In genomic region chr6:144151075-144151474, GRCm38 (mm10) we compare ENCODE assay signal across 13 mouse cellular contexts.
A peak's percentile ranks its signal among the peaks of the same experiment; 100 is the strongest.
DNase-seq lines count a peak whose midpoint lies in the region; ATAC-seq lines count a peak whose summit lies in the region.
"Had no signal": no experiment of that assay in that cellular context is flagged by ENCODE, and none has a peak within 500 bp of the region (broad histone marks: within the 10 kb centered on the region; RNA-seq: fewer than 3 reads in every experiment).

No protein-coding gene starts in this region.

- H3K4me1 ChIP-seq in liver, embryonic 13.5 days (replicated peaks), result peaks cover 12% of the 10 kb centered on the region
- H3K4me1 ChIP-seq in hindbrain, embryonic 13.5 days (replicated peaks), result peaks cover 20% of the 10 kb centered on the region
- H3K4me1 ChIP-seq in neural tube, embryonic 15.5 days, result peaks cover 17% of the 10 kb centered on the region
- H3K4me1 ChIP-seq: heart, embryonic 15.5 days had no signal

- peak; percentile 46; the same call in 1 of the 2 replicates for ATAC-seq in liver, embryonic 13.5 days (ENCODE audit: low read depth)
- ATAC-seq in hindbrain, embryonic 13.5 days (ENCODE audit: low FRiP score), result no peak
- 0 out of 2 replicates have a peak, but pooled peaks have one; percentile 31 for ATAC-seq in neural tube, embryonic 15.5 days (ENCODE audit: low FRiP score)
- ATAC-seq: intestine, postnatal 0 days had no signal

- WGBS in liver, embryonic 13.5 days (ENCODE audit: insufficient replicate concordance), result 53% methylated on average over 10 of the region's 10 CpGs
- 34% methylated on average over 10 of the region's 10 CpGs for WGBS in hindbrain, embryonic 13.5 days
- WGBS in neural tube, embryonic 15.5 days, result 29% methylated on average over 10 of the region's 10 CpGs

- H3K36me3 ChIP-seq in liver, embryonic 13.5 days, result no peaks in the 10 kb centered on the region
- H3K36me3 ChIP-seq in hindbrain, embryonic 13.5 days, result no peaks in the 10 kb centered on the region
- H3K36me3 ChIP-seq in neural tube, embryonic 15.5 days, result no peaks in the 10 kb centered on the region
- H3K36me3 ChIP-seq: heart, embryonic 15.5 days had no signal

- DNase-seq in adrenal gland, adult 8-10 months, result peak; percentile 2
- no peak for DNase-seq in adrenal gland, postnatal 25 days
- no peak for DNase-seq in liver, embryonic 13.5 days
- no peak for DNase-seq in liver
- no peak for DNase-seq in gastrocnemius, adult 18-20 months (ENCODE audit: low spot score)
- no peak for DNase-seq in thymus, postnatal 14 days
- DNase-seq: gastrocnemius, postnatal 36 days; lung, embryonic 14.5 days; thymus, adult 2 months had no signal

- H3K9ac ChIP-seq in liver, embryonic 13.5 days, result no peak overlapping the region
- no peak overlapping the region for H3K9ac ChIP-seq in hindbrain, embryonic 13.5 days
- H3K9ac ChIP-seq in neural tube, embryonic 15.5 days (replicated peaks), result no peak overlapping the region
- H3K9ac ChIP-seq: heart, embryonic 15.5 days; lung, embryonic 14.5 days had no signal

- H3K27ac ChIP-seq in liver, embryonic 13.5 days, result no peak overlapping the region
- H3K27ac ChIP-seq in hindbrain, embryonic 13.5 days, result peak overlapping the region; percentile 44; the same call in 1 of the 2 replicates
- no peak overlapping the region for H3K27ac ChIP-seq in neural tube, embryonic 15.5 days (replicated peaks)
- H3K27ac ChIP-seq: heart, embryonic 15.5 days had no signal

- H3K4me3 ChIP-seq in liver, embryonic 13.5 days (replicated peaks), result no peak overlapping the region
- H3K4me3 ChIP-seq in hindbrain, embryonic 13.5 days, result no peak overlapping the region
- H3K4me3 ChIP-seq in neural tube, embryonic 15.5 days (replicated peaks), result no peak overlapping the region
- H3K4me3 ChIP-seq: heart, embryonic 15.5 days had no signal

- H3K9me3 ChIP-seq in liver, embryonic 13.5 days (replicated peaks), result no peaks in the 10 kb centered on the region; the same call in 1 of the 2 replicates
- no peaks in the 10 kb centered on the region for H3K9me3 ChIP-seq in hindbrain, embryonic 13.5 days
- H3K9me3 ChIP-seq in neural tube, embryonic 15.5 days (replicated peaks), result no peaks in the 10 kb centered on the region
- H3K9me3 ChIP-seq: heart, embryonic 15.5 days had no signal

- no peak overlapping the region for H3K4me2 ChIP-seq in liver, embryonic 13.5 days
- H3K4me2 ChIP-seq in hindbrain, embryonic 13.5 days, result no peak overlapping the region
- H3K4me2 ChIP-seq in neural tube, embryonic 15.5 days, result peak overlapping the region; percentile 9; the same call in 1 of the 2 replicates
- H3K4me2 ChIP-seq: heart, embryonic 15.5 days; lung, embryonic 14.5 days had no signal

- no peaks in the 10 kb centered on the region for H3K27me3 ChIP-seq in liver, embryonic 13.5 days
- H3K27me3 ChIP-seq in hindbrain, embryonic 13.5 days, result no peaks in the 10 kb centered on the region
- H3K27me3 ChIP-seq in neural tube, embryonic 15.5 days (replicated peaks), result no peaks in the 10 kb centered on the region
- H3K27me3 ChIP-seq: heart, embryonic 15.5 days had no signal
